Mouse (Mus musculus) limb, embryonic 14.5 days (tissue): Measurements from ENCODE around the gene Coro6. TPM values are rescaled to one million over a fixed set of nuclear protein-coding genes. Genes with fewer than 3 reads are reported as not detected.

Source experiments
- ATAC-seq: fragments of 200-750 bp; cut with Nextera tagmentation; 2 replicates; pipeline ENCODE4 v1.8.0; 2017; ENCODE audit warnings: low read depth, moderate number of reproducible peaks, moderate TSS enrichment; ENCODE audit not compliant: low FRiP score
- DNase-seq: peaks from one replicate; pipeline ENCODE4 v3.0.0-alpha.2; 2015; ENCODE audit warnings: low spot score
- H3K27ac ChIP-seq: fragments of 300-500 bp; sonication (generic); replicated peaks from 2 replicates; pipeline ENCODE4 v1.5.1; 2014; ENCODE audit warnings: low read depth, mild to moderate bottlenecking, low read length, moderate library complexity, mixed read lengths
- H3K27me3 ChIP-seq: fragments of 300-500 bp; sonication (generic); 2 replicates; pipeline ENCODE4 v1.6.1; 2014; ENCODE audit warnings: low read length, mixed read lengths; ENCODE audit not compliant: control insufficient read depth, insufficient read depth
- H3K36me3 ChIP-seq: fragments of 300-500 bp; sonication (generic); 2 replicates; pipeline ENCODE4 v1.6.1; 2014; ENCODE audit warnings: mild to moderate bottlenecking, low read length, moderate library complexity, mixed read lengths; ENCODE audit not compliant: control insufficient read depth, insufficient read depth
- H3K4me1 ChIP-seq: fragments of 300-500 bp; sonication (generic); 2 replicates; pipeline ENCODE4 v1.6.1; 2014; ENCODE audit warnings: antibody characterized with exemption, low read length, mixed read lengths; ENCODE audit not compliant: control insufficient read depth, insufficient read depth
- H3K4me2 ChIP-seq: fragments of 300-500 bp; sonication (generic); replicated peaks from 2 replicates; pipeline ENCODE4 v1.6.1; 2014; ENCODE audit warnings: low read depth, mild to moderate bottlenecking, low read length, moderate library complexity; ENCODE audit not compliant: severe bottlenecking
- H3K4me3 ChIP-seq: fragments of 300-500 bp; sonication (generic); replicated peaks from 2 replicates; pipeline ENCODE4 v1.5.1; 2014; ENCODE audit warnings: low read length
- H3K9ac ChIP-seq: fragments of 300-500 bp; sonication (generic); 2 replicates; pipeline ENCODE4 v1.6.1; 2014; ENCODE audit warnings: mild to moderate bottlenecking, low read depth, low read length, moderate library complexity; ENCODE audit not compliant: severe bottlenecking
- H3K9me3 ChIP-seq: fragments of 300-500 bp; sonication (generic); 2 replicates; pipeline ENCODE4 v1.6.1; 2016; ENCODE audit warnings: low read length; ENCODE audit not compliant: control insufficient read depth
- POLR2A ChIP-seq: fragments of 200-500 bp; IDR thresholded peaks from 2 replicates; pipeline ENCODE4 v1.8.0; 2012; ENCODE audit warnings: inconsistent platforms, mild to moderate bottlenecking, moderate library complexity, borderline replicate concordance; ENCODE audit not compliant: insufficient read depth, insufficient read length; ENCODE audit errors: extremely low read depth
- WGBS: fragments of 180-500 bp; shearing (Covaris S2); extraction: QIAGEN DNeasy Blood & Tissue Kit; methylation state at CpG from one replicate; pipeline ENCODE4 v1.1.7; 2014; 5-methylcytosine and 5-hydroxymethylcytosine counted together
- polyA plus RNA-seq, 2 experiments: library from polyadenylated mRNA; depleted of rRNA in 1 of 2; stranded (reverse) in 1 of 2; unstranded in 1 of 2; fragments of >200 nt; fragmentation: Nextera tagmentation in 1 of 2; extraction: Ambion mirVana in 1 of 2; gene quantifications; 2 replicates each; pipeline versions ENCODE4 v1.2.1 to v1.2.3; 2012 to 2014

Coro6 gene
- polyA plus RNA-seq, 2 experiments = 2.3 to 10.5 TPM

DNA sequence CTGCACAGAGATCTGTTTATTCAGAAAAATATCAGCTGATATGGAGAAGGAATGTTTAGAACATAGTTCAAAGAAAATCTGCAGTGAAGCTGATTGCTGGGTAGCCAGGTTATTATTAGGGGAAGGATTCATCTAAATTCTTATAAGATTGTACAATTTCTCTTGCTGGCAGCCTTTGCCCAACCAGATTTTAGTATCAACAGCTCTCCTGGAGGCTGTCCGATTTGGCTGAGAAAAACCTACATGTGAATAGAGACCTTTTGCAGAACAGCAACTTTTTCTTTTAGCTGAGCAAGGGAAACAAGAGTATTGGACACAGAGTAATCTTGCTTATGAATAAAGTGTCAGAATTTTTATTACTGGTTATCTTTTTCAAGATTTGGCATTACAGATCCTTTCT lies 33.8 kb upstream of the Coro6 start:
- no peak for DNase-seq

DNA sequence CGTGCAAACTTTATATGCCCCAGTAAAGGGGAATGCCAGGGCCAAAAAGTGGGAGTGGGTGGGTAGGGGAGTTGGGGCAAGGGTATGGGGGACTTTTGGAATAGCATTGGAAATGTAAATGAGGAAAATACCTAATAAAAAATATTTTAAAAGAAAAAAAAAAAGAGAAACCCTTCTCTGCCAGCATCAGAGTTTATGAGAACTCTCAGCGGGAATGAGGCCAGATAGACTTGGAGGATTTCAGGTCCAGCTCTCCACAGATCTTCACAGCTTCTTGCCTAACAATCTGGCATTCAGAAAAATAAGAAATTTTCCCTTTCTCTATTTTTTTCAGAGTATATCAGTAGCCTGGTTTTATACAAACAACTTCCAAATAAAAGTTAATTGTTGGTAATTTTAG lies 25.2 kb upstream of the Coro6 start:
- H3K36me3 ChIP-seq = peaks cover 16% of the 10 kb centered on the region
- H3K27ac ChIP-seq = no peak overlapping the region
- H3K9ac ChIP-seq = no peak overlapping the region
- ATAC-seq (no peak), DNase-seq (no peak)
- no peak overlapping the region for H3K4me3 ChIP-seq
- H3K9me3 ChIP-seq = no peaks in the 10 kb centered on the region
- H3K27me3 ChIP-seq = no peaks in the 10 kb centered on the region
- WGBS = 89% methylated on average over 2 of the region's 2 CpGs
- TF ChIP-seq POLR2A = no peak
- H3K4me2 ChIP-seq = no peak overlapping the region
- no peaks in the 10 kb centered on the region for H3K4me1 ChIP-seq

More for the DNA sequence above, 33.8 kb upstream of the Coro6 start:
- ATAC-seq = no peak
- Histone ChIP-seq H3K36me3 (peaks cover 13% of the 10 kb centered on the region; the same call in 1 of the 2 replicates), H3K27me3 (no peaks in the 10 kb centered on the region), H3K27ac (no peak overlapping the region), H3K9me3 (no peaks in the 10 kb centered on the region), H3K4me2 (no peak overlapping the region), H3K4me3 (no peak overlapping the region), H3K4me1 (no peaks in the 10 kb centered on the region), H3K9ac (no peak overlapping the region)
- 94% methylated on average over 1 of the region's 1 CpGs for WGBS
- TF ChIP-seq POLR2A = no peak

DNA sequence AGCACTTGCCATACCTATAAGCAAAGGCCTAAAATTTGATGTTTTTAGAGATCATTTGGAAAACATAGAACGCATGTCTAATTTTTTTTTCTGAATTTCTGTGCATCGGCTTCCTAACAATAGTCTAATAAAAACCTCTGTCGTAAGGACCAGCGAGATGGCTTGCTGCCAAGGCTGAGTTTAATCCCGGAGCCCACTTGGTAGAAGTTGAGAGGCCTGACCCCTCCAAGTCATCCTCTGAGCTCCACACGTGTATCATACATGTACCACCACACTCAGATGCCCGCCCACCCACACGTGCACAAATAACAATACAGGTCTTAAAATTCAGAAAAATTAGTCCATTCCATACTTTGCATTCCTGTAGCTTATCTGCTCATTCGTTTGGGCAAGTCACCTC lies 22.1 kb upstream of the Coro6 start:
- Histone ChIP-seq H3K9ac (no peak overlapping the region), H3K9me3 (no peaks in the 10 kb centered on the region), H3K27me3 (no peaks in the 10 kb centered on the region), H3K27ac (no peak overlapping the region), H3K4me3 (no peak overlapping the region), H3K4me2 (no peak overlapping the region), H3K4me1 (no peaks in the 10 kb centered on the region), H3K36me3 (peaks cover 18% of the 10 kb centered on the region)
- no peak for TF ChIP-seq POLR2A
- 85% methylated on average over 9 of the region's 9 CpGs for WGBS
- ATAC-seq (no peak), DNase-seq (no peak)

DNA sequence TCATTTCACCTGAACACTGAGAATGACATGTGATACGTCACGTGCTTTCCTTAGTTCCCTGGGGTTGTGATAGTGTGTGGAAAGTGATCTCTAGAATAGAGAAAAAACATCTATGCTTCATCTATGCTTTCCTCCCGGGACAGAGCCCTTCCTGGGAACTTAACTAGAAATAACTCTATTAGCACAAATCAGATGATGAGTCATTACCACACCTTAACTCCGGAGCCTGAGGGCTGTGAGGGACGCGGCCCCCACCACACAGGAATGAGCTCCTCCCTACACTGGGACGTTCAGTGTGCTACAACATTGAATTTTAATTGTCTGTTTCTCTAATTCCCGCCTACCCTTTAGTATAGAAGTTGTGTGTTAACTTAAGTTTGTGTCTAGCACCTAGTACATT lies 21.2 kb upstream of the Coro6 start:
- H3K27ac ChIP-seq = no peak overlapping the region
- no peak for DNase-seq
- H3K9me3 ChIP-seq = no peaks in the 10 kb centered on the region
- H3K4me3 ChIP-seq = no peak overlapping the region
- H3K36me3 ChIP-seq = peaks cover 18% of the 10 kb centered on the region
- TF ChIP-seq POLR2A = no peak
- no peak overlapping the region for H3K9ac ChIP-seq
- H3K4me2 ChIP-seq = no peak overlapping the region
- no peak for ATAC-seq
- WGBS = 79% methylated on average over 8 of the region's 8 CpGs
- no peaks in the 10 kb centered on the region for H3K4me1 ChIP-seq
- H3K27me3 ChIP-seq = no peaks in the 10 kb centered on the region

DNA sequence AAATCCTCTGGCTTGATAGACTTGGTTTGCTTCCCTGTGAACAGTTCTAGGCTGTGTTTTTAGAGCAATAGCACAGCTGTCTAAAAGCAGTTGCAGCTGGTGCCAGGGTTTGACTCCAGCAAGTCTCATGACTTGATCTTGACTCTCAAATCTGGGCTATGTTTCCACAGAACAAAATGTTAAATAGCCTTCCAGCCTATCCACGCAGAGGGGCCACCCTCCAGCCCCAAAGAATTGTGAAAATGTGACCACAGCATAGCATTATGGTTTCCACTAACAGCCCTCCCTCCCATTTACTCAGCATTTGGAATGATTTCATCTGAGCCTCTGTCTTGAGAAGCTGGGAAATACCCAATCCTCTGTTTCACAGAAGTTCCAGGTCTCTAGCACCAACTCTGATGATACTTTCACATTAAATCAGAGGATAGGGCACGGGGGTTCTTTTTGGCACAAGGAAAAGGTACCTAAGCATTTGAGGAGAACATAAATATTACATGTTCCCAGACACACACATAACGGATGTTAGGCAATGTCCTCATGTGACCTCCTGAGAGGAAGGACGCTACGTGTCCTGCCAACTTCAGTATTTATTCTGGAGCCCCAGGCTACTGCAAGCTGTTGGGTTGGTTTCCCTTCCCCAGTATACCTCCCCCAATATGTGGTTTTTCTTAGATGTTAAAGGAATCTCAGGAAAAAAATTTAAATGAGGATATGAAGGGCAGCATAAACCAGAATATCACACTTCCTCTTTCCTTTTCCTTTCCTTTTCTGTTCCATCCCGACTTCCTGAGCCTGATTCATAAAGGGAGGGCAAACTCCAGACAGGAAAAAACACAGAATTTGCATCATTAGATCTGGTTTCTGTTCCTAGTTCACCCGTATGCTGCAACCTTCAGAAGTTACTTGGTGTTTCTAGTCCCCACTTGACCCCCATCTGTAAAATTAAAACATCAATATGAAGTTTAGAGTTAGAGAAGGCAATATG lies 19.7 kb upstream of the Coro6 start:
- Histone ChIP-seq H3K9me3 (no peaks in the 10 kb centered on the region), H3K9ac (no peak overlapping the region), H3K4me3 (no peak overlapping the region), H3K36me3 (peaks cover 18% of the 10 kb centered on the region), H3K4me2 (no peak overlapping the region), H3K27ac (no peak overlapping the region), H3K4me1 (no peaks in the 10 kb centered on the region), H3K27me3 (no peaks in the 10 kb centered on the region)
- DNase-seq (no peak), ATAC-seq (no peak)
- WGBS = 69% methylated on average over 7 of the region's 7 CpGs
- TF ChIP-seq POLR2A = no peak
